14 mouse cellular contexts compared by ENCODE assay signal in genomic region chr4:127174075-127174899, GRCm38 (mm10). TPM values are rescaled to one million over a fixed set of nuclear protein-coding genes. Genes with fewer than 3 reads are reported as not detected.
DNase-seq lines count a peak whose midpoint lies in the region; ATAC-seq lines count a peak whose summit lies in the region.
"Had no signal": no experiment of that assay in that cellular context is flagged by ENCODE, and none has a peak within 500 bp of the region (broad histone marks: within the 10 kb centered on the region; RNA-seq: fewer than 3 reads in every experiment).

No protein-coding gene starts in this region.

- no peak overlapping the region for H3K4me3 ChIP-seq in forebrain, embryonic 10.5 days
- H3K4me3 ChIP-seq: embryonic facial prominence, embryonic 15.5 days; hindbrain, embryonic 15.5 days; intestine, embryonic 15.5 days; limb, embryonic 12.5 days; liver, embryonic 13.5 days had no signal

- DNase-seq in cerebellum, adult 11 months = peak; percentile 13
- no peak for DNase-seq in cerebellum, postnatal 4 days (ENCODE audit: low spot score in 2 of 2)
- peak; percentile 51 to 71 for DNase-seq in left cerebral cortex, adult 18-20 months (ENCODE audit: low spot score in 2 of 2)
- no peak for DNase-seq in left cerebral cortex, adult 11 months (ENCODE audit: low spot score)
- peak; percentile 90 for DNase-seq in ES-CJ7 (ENCODE audit: low read depth, low spot score)
- DNase-seq in cerebellum, adult 9-11 months = peak; percentile 40
- no peak for DNase-seq in forebrain, embryonic 10.5 days (ENCODE audit: extremely low spot score, low spot score)

- WGBS in forebrain, embryonic 10.5 days = 69% methylated on average over 8 of the region's 8 CpGs

- no peak for ATAC-seq in activated CD4-positive, CD25-positive, alpha-beta regulatory T cell, adult 4 months
- ATAC-seq: intestine, embryonic 15.5 days had no signal

- no peaks in the 10 kb centered on the region for H3K9me3 ChIP-seq in forebrain, embryonic 10.5 days
- H3K9me3 ChIP-seq: embryonic facial prominence, embryonic 15.5 days; hindbrain, embryonic 15.5 days; intestine, embryonic 15.5 days; limb, embryonic 12.5 days; liver, embryonic 13.5 days had no signal

- H3K36me3 ChIP-seq in forebrain, embryonic 10.5 days (replicated peaks) = no peaks in the 10 kb centered on the region
- H3K36me3 ChIP-seq: embryonic facial prominence, embryonic 15.5 days; hindbrain, embryonic 15.5 days; intestine, embryonic 15.5 days; limb, embryonic 12.5 days; liver, embryonic 13.5 days had no signal

- peaks cover 15% of the 10 kb centered on the region for H3K4me1 ChIP-seq in forebrain, embryonic 10.5 days

- H3K27ac ChIP-seq in forebrain, embryonic 10.5 days = no peak overlapping the region
- H3K27ac ChIP-seq: embryonic facial prominence, embryonic 15.5 days; hindbrain, embryonic 15.5 days; intestine, embryonic 15.5 days; limb, embryonic 12.5 days; liver, embryonic 13.5 days had no signal

- H3K27me3 ChIP-seq in forebrain, embryonic 10.5 days (ENCODE audit: poor library complexity, severe bottlenecking) = peaks cover 61% of the 10 kb centered on the region
- H3K27me3 ChIP-seq: hindbrain, embryonic 15.5 days had no signal

RNA-seq across cellular contexts. Expression of gene Dlgap3, which starts 5.3 kb away (rescaled TPM):
- total RNA-seq in left cerebral cortex, adult 18-20 months (2021) = 100 to 1,000 TPM; 368 to 379 TPM
- 1.0 and 1.2 TPM in 2 replicates for polyA plus RNA-seq in forebrain, embryonic 10.5 days (2016; fragmentation: Nextera tagmentation; extraction: Ambion mirVana)
- polyA plus RNA-seq in activated CD4-positive, CD25-positive, alpha-beta regulatory T cell, adult 4 months (2017; shearing (Covaris generic)) = not detected
- total RNA-seq: monocyte, adult 5-6 weeks had no signal

RNA-seq across cellular contexts. Expression of gene Tmem35b, which starts 50.8 kb away (rescaled TPM):
- total RNA-seq in left cerebral cortex, adult 18-20 months (2021) = 1 to 10 TPM; 3.3 TPM
- polyA plus RNA-seq in forebrain, embryonic 10.5 days (2016; fragmentation: Nextera tagmentation; extraction: Ambion mirVana) = 13.4 and 13.5 TPM in 2 replicates
- 10 to 100 TPM; 13.9 to 16.6 TPM for polyA plus RNA-seq in activated CD4-positive, CD25-positive, alpha-beta regulatory T cell, adult 4 months (2017; shearing (Covaris generic))

Comparison
In these comparisons a context has a peak if more than half of its experiments do, and no peak if none do; other contexts are left out.
1. DNase-seq: peak in cerebellum, adult 11 months (single experiment), left cerebral cortex, adult 18-20 months (2 of 2), ES-CJ7 (single experiment) and cerebellum, adult 9-11 months (single experiment); none in cerebellum, postnatal 4 days (0 of 2), left cerebral cortex, adult 11 months (single experiment) and forebrain, embryonic 10.5 days (single experiment).